ENCODE assay signal across 23 mouse cellular contexts in the genomic region with DNA sequence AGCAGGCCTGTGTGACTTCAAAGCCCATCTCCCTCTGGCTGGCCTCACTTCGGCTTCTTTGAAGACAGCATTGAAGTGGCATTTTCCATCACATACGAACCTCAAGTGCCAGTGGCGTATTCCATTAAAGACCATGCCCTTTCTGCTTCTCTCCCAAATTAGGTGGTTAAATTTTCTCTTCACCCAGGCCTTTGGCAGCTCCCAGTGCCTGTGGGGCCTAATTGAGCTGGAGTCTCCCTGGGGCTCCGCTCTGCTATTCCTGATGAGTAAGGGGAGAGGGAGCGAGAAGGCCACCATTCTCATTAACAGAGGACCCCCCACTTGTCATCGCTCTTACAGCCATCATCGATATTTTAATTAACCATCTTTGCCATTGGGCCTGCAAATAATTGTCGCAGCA.
A peak's percentile ranks its signal among the peaks of the same experiment; 100 is the strongest.
DNase-seq lines count a peak whose midpoint lies in the region; ATAC-seq lines count a peak whose summit lies in the region.
"Had no signal": no experiment of that assay in that cellular context is flagged by ENCODE, and none has a peak within 500 bp of the region (broad histone marks: within the 10 kb centered on the region; RNA-seq: fewer than 3 reads in every experiment).

No protein-coding gene starts in this region.

- H3K4me1 ChIP-seq in limb, embryonic 11.5 days (ENCODE audit: control insufficient read depth, insufficient read depth, low read length), result no peaks in the 10 kb centered on the region
- peaks cover 7% of the 10 kb centered on the region; the same call in 1 of the 2 replicates for H3K4me1 ChIP-seq in limb, embryonic 10.5 days
- H3K4me1 ChIP-seq in midbrain, embryonic 14.5 days (ENCODE audit: control insufficient read depth, insufficient read depth, low read length), result peaks cover 3% of the 10 kb centered on the region; the same call in 1 of the 2 replicates
- H3K4me1 ChIP-seq in midbrain, embryonic 10.5 days, result no peaks in the 10 kb centered on the region
- no peaks in the 10 kb centered on the region for H3K4me1 ChIP-seq in midbrain, embryonic 15.5 days
- H3K4me1 ChIP-seq: embryonic facial prominence, embryonic 10.5 days; embryonic facial prominence, embryonic 13.5 days; forebrain, embryonic 12.5 days; forebrain, embryonic 15.5 days had no signal

- H3K4me3 ChIP-seq in limb, embryonic 11.5 days (ENCODE audit: low read depth, low read length), result no peak overlapping the region
- H3K4me3 ChIP-seq in limb, embryonic 10.5 days, result no peak overlapping the region
- H3K4me3 ChIP-seq in midbrain, embryonic 14.5 days (replicated peaks; ENCODE audit: low read depth, low read length), result no peak overlapping the region
- no peak overlapping the region for H3K4me3 ChIP-seq in midbrain, embryonic 10.5 days
- no peak overlapping the region for H3K4me3 ChIP-seq in midbrain, embryonic 15.5 days
- H3K4me3 ChIP-seq: embryonic facial prominence, embryonic 10.5 days; embryonic facial prominence, embryonic 13.5 days; erythroblast, embryonic 14.5 days; forebrain, embryonic 12.5 days; forebrain, embryonic 15.5 days; heart, adult 2 months; hindbrain, embryonic 12.5 days had no signal

- no peaks in the 10 kb centered on the region for H3K9me3 ChIP-seq in limb, embryonic 11.5 days (ENCODE audit: control insufficient read depth, low read length)
- H3K9me3 ChIP-seq in limb, embryonic 10.5 days (replicated peaks), result no peaks in the 10 kb centered on the region
- H3K9me3 ChIP-seq in midbrain, embryonic 14.5 days (ENCODE audit: control insufficient read depth, low read length), result no peaks in the 10 kb centered on the region
- no peaks in the 10 kb centered on the region for H3K9me3 ChIP-seq in midbrain, embryonic 10.5 days (replicated peaks)
- H3K9me3 ChIP-seq in midbrain, embryonic 15.5 days, result no peaks in the 10 kb centered on the region
- H3K9me3 ChIP-seq: embryonic facial prominence, embryonic 10.5 days; forebrain, embryonic 12.5 days; forebrain, embryonic 15.5 days; hindbrain, embryonic 12.5 days had no signal

- no peak overlapping the region for H3K9ac ChIP-seq in limb, embryonic 11.5 days (ENCODE audit: low read length)
- H3K9ac ChIP-seq in midbrain, embryonic 14.5 days (replicated peaks; ENCODE audit: low read length), result no peak overlapping the region
- H3K9ac ChIP-seq in midbrain, embryonic 15.5 days, result no peak overlapping the region
- H3K9ac ChIP-seq: embryonic facial prominence, embryonic 13.5 days; forebrain, embryonic 12.5 days; forebrain, embryonic 15.5 days; hindbrain, embryonic 12.5 days had no signal

- ATAC-seq in limb, embryonic 11.5 days (ENCODE audit: insufficient number of reproducible peaks, low FRiP score, low TSS enrichment, low read depth), result no peak
- peak; percentile 37; the same call in 1 of the 2 replicates for ATAC-seq in midbrain, embryonic 14.5 days (ENCODE audit: low FRiP score, low TSS enrichment)
- ATAC-seq in midbrain, embryonic 15.5 days (replicated peaks), result peak; percentile 52
- ATAC-seq: CD4-positive, CD25-positive, alpha-beta regulatory T cell, adult 4 months; forebrain, embryonic 15.5 days had no signal

- no peaks in the 10 kb centered on the region for H3K36me3 ChIP-seq in limb, embryonic 11.5 days (ENCODE audit: control insufficient read depth, insufficient read depth, low read length)
- H3K36me3 ChIP-seq in limb, embryonic 10.5 days, result no peaks in the 10 kb centered on the region
- no peaks in the 10 kb centered on the region for H3K36me3 ChIP-seq in midbrain, embryonic 14.5 days (ENCODE audit: control insufficient read depth, insufficient read depth, low read length)
- no peaks in the 10 kb centered on the region for H3K36me3 ChIP-seq in midbrain, embryonic 10.5 days
- no peaks in the 10 kb centered on the region for H3K36me3 ChIP-seq in midbrain, embryonic 15.5 days (replicated peaks)
- H3K36me3 ChIP-seq: embryonic facial prominence, embryonic 10.5 days; embryonic facial prominence, embryonic 13.5 days; forebrain, embryonic 12.5 days; forebrain, embryonic 15.5 days; hindbrain, embryonic 12.5 days had no signal

- H3K27me3 ChIP-seq in limb, embryonic 11.5 days (ENCODE audit: control insufficient read depth, insufficient read depth, low read length), result no peaks in the 10 kb centered on the region
- no peaks in the 10 kb centered on the region for H3K27me3 ChIP-seq in limb, embryonic 10.5 days (ENCODE audit: low read depth, poor library complexity, severe bottlenecking)
- H3K27me3 ChIP-seq in midbrain, embryonic 14.5 days (ENCODE audit: control insufficient read depth, insufficient read depth, low read length), result no peaks in the 10 kb centered on the region
- H3K27me3 ChIP-seq in midbrain, embryonic 10.5 days (ENCODE audit: low read depth, poor library complexity, severe bottlenecking), result no peaks in the 10 kb centered on the region
- H3K27me3 ChIP-seq in midbrain, embryonic 15.5 days (replicated peaks), result no peaks in the 10 kb centered on the region
- H3K27me3 ChIP-seq: embryonic facial prominence, embryonic 13.5 days; forebrain, embryonic 12.5 days; forebrain, embryonic 15.5 days; hindbrain, embryonic 12.5 days had no signal

- DNase-seq in limb, embryonic 11.5 days (ENCODE audit: low spot score), result peak; percentile 17
- DNase-seq in limb, embryonic 10.5 days (ENCODE audit: low spot score), result no peak
- DNase-seq in midbrain, embryonic 14.5 days, result peak; percentile 41
- no peak for DNase-seq in midbrain, embryonic 10.5 days (ENCODE audit: low spot score)
- DNase-seq in gastrocnemius, postnatal 14 days, result no peak
- DNase-seq: adrenal gland, adult 2 months; adrenal gland, postnatal 14 days; cerebellum, adult 11-12 months; cerebellum, adult 8-10 months; cerebellum, postnatal 10 days; cerebellum, postnatal 36 days; embryo, embryonic 11 days; gastrocnemius, postnatal 36 days; heart, adult 2 months had no signal

- intact Hi-C loops in gastrocnemius, postnatal 14 days (cut with DNase I; ENCODE audit: low total_unique reads), result no loop called here

- H3K27ac ChIP-seq in limb, embryonic 11.5 days (replicated peaks; ENCODE audit: low read depth, low read length), result no peak overlapping the region
- no peak overlapping the region for H3K27ac ChIP-seq in limb, embryonic 10.5 days
- no peak overlapping the region for H3K27ac ChIP-seq in midbrain, embryonic 14.5 days (replicated peaks; ENCODE audit: low read depth, low read length)
- H3K27ac ChIP-seq in midbrain, embryonic 10.5 days (replicated peaks), result no peak overlapping the region
- H3K27ac ChIP-seq in midbrain, embryonic 15.5 days, result no peak overlapping the region
- H3K27ac ChIP-seq: embryonic facial prominence, embryonic 10.5 days; embryonic facial prominence, embryonic 13.5 days; forebrain, embryonic 12.5 days; forebrain, embryonic 15.5 days; heart, adult 2 months; hindbrain, embryonic 12.5 days had no signal

- WGBS in limb, embryonic 11.5 days, result 69% methylated on average over 8 of the region's 8 CpGs
- WGBS in limb, embryonic 10.5 days, result 74% methylated on average over 8 of the region's 8 CpGs
- WGBS in midbrain, embryonic 14.5 days, result 67% methylated on average over 8 of the region's 8 CpGs
- 89% methylated on average over 8 of the region's 8 CpGs for WGBS in midbrain, embryonic 10.5 days
- WGBS in midbrain, embryonic 15.5 days, result 72% methylated on average over 8 of the region's 8 CpGs

- no peak overlapping the region for H3K4me2 ChIP-seq in limb, embryonic 11.5 days (ENCODE audit: low read depth, severe bottlenecking)
- no peak overlapping the region for H3K4me2 ChIP-seq in midbrain, embryonic 14.5 days (ENCODE audit: low read length)
- H3K4me2 ChIP-seq in midbrain, embryonic 15.5 days, result no peak overlapping the region
- H3K4me2 ChIP-seq: embryonic facial prominence, embryonic 13.5 days; forebrain, embryonic 12.5 days; forebrain, embryonic 15.5 days; heart, embryonic 11.5 days; hindbrain, embryonic 12.5 days had no signal

Comparison
In these comparisons a context has a peak if more than half of its experiments do, and no peak if none do; other contexts are left out.
1. DNase-seq: peak in limb, embryonic 11.5 days (single experiment) and midbrain, embryonic 14.5 days (single experiment); none in limb, embryonic 10.5 days (single experiment), midbrain, embryonic 10.5 days (single experiment) and gastrocnemius, postnatal 14 days (single experiment).